Mouse (Mus musculus) Patski (cell line): ENCODE data around the gene Cic. TPM values are rescaled to one million over a fixed set of nuclear protein-coding genes. Genes with fewer than 3 reads are reported as not detected.

Experiments
- ATAC-seq: fragments of 100-300 bp; one replicate; pipeline ENCODE4 v1.8.0; 2021
- CTCF ChIA-PET: fragments of 350-600 bp; sonication (Branson Sonifier 250); formaldehyde crosslinking; loops from one replicate; lab custom pipeline; 2022; ENCODE audit warnings: inconsistent platforms; lab: Charles Lee
- POLR2A ChIA-PET: fragments of 350-600 bp; sonication (Branson Sonifier 250); formaldehyde crosslinking; loops from one replicate; lab custom pipeline; 2022; ENCODE audit warnings: antibody characterized with exemption, inconsistent platforms; lab: Charles Lee
- DNase-seq: peaks from one replicate; pipeline ENCODE4 v3.0.0-alpha.2; 2011; ENCODE audit warnings: low read depth, low spot score
- H3K27me3 ChIP-seq: fragments of 371-371 bp; one replicate; pipeline ENCODE4 v1.5.1; 2021
- CTCF ChIP-seq: fragments of 100-300 bp; IDR thresholded peaks from one replicate; pipeline ENCODE4 v1.5.1; 2021
- in situ Hi-C: fragments of 300-500 bp; cut with MboI; formaldehyde crosslinking; loops from 3 replicates; pipeline ENCODE4 v1.11.1; 2018; ENCODE audit warnings: low pct_unique_long_range_greater_than_20kb, mixed read lengths
- polyA plus RNA-seq: library from polyadenylated mRNA; unstranded; gene quantifications from one replicate; pipeline ENCODE4 v1.2.3, GENCODE M21; 2021

Gene Cic
- polyA plus RNA-seq, 1 experiment from 2014 or later, result 138 TPM

DNA sequence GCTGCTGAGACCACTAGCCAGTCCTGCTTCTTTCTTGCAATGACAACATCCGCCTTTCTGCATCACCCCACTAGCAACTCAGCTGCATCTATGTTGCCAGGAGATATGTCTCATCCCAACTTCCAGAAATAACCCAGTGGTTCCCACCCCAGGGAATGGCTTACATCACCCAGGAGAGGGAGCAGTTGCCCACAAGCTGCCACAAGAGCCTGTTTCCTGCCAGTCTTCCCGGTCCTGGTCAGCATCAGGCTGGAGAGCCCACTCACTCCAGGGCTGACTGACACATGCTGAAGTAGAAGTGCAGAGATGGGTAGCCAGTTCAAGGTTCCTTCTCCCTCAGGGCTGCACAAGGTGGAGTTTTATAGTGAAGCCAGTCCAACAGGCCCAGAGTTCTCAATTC, 26.4 kb upstream of the Cic start:
- CTCF ChIA-PET, result interaction anchor here (1.0 to 2.3 kb wide), 9 partner anchors 10 to 75 kb away, joined by 3 to 9 read pairs (median 5); partner anchors contain the start of genes Megf8 and Pafah1b3
- no peak for DNase-seq
- in situ Hi-C loops, result loop anchor here (5.0 kb wide), 2 partner anchors 36 to 71 kb away; no protein-coding TSS in a partner anchor
- no peak for ATAC-seq
- POLR2A ChIA-PET, result interaction anchor here (1.9 kb wide), 1 partner anchor 37 kb away, joined by 6 read pairs; no protein-coding TSS in a partner anchor
- TF ChIP-seq CTCF, result no peak
- H3K27me3 ChIP-seq, result no peaks in the 10 kb centered on the region

DNA sequence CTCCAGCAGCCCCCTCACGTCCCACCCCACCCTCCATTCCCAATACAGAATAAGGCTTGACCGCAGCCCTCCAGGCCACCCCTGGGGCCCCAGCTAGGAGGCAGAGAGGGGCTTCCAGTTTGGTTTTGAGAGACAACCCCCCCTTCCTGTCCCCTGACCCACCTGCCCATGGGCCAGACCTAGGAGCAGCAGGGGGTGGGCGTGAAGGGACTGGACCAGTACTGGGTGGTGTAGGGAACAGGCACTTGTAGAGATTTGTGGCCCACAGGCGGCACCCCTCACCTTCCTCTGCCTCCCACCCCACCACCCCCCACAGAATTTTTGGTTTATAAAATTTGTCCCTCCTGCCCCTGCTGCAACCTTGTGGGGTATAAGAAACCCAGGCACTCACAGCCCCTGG, 24.1 kb upstream of the Cic start:
- in situ Hi-C loops, result loop anchor here (5.0 kb wide), 2 partner anchors 34 to 69 kb away; no protein-coding TSS in a partner anchor
- ChIA-PET CTCF (interaction anchor here (2.3 kb wide), 1 partner anchor 26 kb away, joined by 7 read pairs; no protein-coding TSS in a partner anchor), POLR2A (no interaction called here)
- no peaks in the 10 kb centered on the region for H3K27me3 ChIP-seq
- DNase-seq (no peak), ATAC-seq (no peak)
- TF ChIP-seq CTCF, result no peak

DNA sequence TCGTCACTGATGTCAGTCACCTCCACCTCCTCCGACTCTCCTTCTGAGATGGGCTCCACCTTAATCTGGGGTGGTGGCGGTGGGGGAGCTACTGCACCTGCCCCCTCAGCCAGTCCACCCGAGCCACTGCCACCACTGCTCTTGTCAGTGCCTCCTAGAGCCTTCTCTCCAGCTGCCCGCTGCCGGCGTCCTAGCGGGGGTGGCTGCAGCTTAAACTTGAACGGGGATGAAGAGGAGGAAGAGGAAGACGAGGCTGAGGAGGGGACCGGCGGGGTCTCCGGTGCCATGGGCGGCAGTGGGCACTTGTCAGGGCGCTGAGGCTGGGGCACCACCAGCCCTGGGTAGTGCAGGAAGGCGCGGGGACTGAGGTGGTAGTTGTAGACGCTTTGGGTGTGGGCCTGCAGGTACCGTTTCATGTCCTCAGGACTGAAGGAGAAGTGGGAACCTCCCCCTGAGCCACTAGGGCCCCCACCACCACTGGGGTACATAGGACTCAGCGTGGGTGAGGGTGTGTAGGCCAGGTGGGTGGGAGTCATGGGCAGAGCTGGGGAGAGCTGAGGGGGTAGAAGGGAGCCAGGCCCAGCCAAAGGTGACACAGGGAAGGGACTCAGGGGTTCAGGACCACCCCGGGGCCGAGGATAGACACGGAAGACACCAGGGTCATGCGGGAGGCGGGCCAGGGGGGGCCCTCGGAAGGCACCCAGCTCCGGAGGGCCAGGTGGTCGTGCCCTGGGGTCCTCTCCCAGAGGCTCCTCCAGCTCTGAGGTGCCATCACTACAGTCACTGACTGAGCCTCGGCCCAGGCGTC, 22.7 kb upstream of the Cic start:
- no peak for DNase-seq
- CTCF ChIA-PET, result interaction anchor here (1.0 kb wide), 1 partner anchor 33 kb away, joined by 4 read pairs; no protein-coding TSS in a partner anchor
- in situ Hi-C loops, result loop anchor here (5.0 kb wide), 2 partner anchors 33 to 68 kb away; no protein-coding TSS in a partner anchor
- no peak for TF ChIP-seq CTCF
- POLR2A ChIA-PET, result no interaction called here
- no peaks in the 10 kb centered on the region for H3K27me3 ChIP-seq
- no peak for ATAC-seq

DNA sequence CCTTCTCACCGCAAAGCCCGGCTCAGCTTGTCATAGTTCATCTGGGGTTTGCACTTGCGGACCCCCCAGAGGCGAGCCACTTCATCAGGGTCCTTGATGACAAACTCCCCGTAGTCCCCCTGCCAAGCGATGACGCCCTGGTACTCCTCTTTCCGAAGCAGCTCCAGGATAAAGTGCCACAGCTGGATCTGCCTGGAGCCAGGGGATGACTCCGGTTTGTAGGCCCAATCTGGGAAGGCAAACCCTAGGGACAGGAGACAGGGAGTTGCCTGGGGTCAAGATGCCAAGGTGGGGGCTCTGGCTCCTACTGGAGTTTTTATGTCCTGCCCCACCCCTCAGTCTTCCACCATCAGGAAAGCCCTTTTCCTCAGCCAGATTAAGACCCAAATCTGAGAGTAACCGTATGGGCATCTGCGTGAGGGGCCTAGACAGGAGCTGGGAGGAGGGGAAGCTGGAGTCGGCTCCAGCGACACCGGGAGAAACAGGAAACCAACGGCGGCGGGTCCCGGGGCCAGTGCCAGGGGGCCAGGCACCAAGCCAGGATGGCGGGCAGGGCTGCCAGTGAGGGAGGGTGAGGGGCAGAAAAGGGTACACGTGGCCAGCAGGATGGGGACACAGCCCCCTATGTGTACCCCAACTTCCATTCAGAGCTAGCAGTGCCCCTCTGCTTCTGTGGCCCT, 21.3 kb upstream of the Cic start:
- POLR2A ChIA-PET, result interaction anchor here (0.7 to 1.4 kb wide), 2 partner anchors 11 to 96 kb away, joined by 3 read pairs; no protein-coding TSS in a partner anchor
- no peaks in the 10 kb centered on the region for H3K27me3 ChIP-seq
- CTCF ChIA-PET, result interaction anchor here (1.0 to 1.3 kb wide), 3 partner anchors 32 to 87 kb away, joined by 3 to 6 read pairs (median 3); no protein-coding TSS in a partner anchor
- ATAC-seq (no peak), DNase-seq (no peak)
- in situ Hi-C loops, result no loop called here
- no peak for TF ChIP-seq CTCF

DNA sequence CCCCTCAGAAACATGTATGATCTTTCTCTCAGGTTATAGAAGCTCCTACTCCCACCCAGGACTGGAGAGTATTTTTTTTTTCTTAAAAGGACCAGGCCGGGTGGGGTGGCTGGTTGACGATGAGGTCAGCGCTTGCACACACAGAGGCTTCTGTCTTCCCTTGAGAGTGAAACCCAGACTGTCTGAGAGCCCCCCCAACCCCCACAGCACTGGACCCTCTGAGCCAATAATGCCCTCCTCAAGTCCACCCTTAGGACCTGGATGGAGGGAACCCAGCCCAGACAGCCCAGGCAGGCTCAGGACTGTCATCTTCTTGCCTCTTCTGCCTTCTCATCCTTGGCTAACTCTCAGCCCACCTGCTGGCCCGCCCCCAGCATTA, 20.8 kb upstream of the Cic start:
- in situ Hi-C loops, result no loop called here
- ChIA-PET CTCF (interaction anchor here (1.3 kb wide), 2 partner anchors 31 to 87 kb away, joined by 3 read pairs; no protein-coding TSS in a partner anchor), POLR2A (interaction anchor here (0.7 to 1.4 kb wide), 2 partner anchors 11 to 96 kb away, joined by 3 read pairs; no protein-coding TSS in a partner anchor)
- TF ChIP-seq CTCF, result no peak
- DNase-seq (no peak), ATAC-seq (no peak)
- no peaks in the 10 kb centered on the region for H3K27me3 ChIP-seq

DNA sequence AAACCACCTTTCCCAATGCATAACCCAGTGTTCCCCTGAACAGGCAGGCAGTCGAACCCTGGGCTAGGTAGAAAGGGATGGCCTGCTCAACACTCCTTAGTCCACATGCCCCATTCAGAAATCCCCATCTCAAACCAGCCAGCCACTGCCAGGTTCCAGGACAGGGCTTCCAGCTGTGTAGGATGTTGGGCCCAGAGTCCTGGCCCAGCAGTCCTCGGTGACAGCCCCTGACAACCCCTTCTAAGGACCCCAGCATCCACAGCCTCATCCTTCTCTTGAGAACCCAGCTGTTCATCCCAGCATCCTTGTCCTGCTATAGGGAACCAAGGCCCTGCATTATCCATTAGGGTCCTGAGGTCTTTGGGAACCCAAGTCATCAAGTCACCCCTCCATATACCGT, 20.0 kb upstream of the Cic start:
- ATAC-seq (no peak), DNase-seq (no peak)
- CTCF ChIA-PET, result interaction anchor here (1.2 kb wide), 1 partner anchor 20 kb away, joined by 3 read pairs; the partner anchor contains the start of gene Cic
- H3K27me3 ChIP-seq, result no peaks in the 10 kb centered on the region
- POLR2A ChIA-PET, result interaction anchor here (1.3 kb wide), 1 partner anchor 22 kb away, joined by 5 read pairs; no protein-coding TSS in a partner anchor
- in situ Hi-C loops, result no loop called here
- TF ChIP-seq CTCF, result no peak

DNA sequence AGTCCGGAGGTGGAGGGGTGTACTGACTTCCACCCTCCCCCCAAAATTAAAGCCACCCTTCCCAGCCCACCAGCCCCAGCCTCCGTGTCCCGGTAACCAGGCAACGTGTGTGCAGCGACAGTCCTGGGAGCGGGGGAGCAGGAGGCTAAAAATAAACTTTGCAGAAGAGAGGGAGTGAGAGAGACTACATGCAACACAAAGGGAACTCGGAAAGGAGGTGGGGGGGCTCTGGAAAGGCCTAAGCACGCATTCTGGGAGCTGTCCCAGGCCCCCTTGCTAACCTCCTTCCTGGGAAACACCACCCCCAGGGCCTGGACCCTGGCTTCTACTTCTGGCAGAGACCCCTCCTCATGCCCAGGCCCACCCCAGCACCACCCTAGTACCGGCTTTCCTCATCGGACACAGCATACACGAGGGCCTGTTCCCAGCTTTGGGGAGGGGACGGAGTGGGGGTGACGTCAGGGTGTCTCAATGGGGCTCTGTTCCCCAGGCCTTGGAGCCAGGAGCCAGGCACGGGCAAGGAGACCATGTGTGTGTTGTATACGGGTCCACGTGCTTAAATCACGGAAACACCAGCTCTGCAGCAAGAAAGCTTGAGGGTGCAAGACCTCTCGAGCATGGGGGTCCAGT, 19.4 kb upstream of the Cic start:
- in situ Hi-C loops, result no loop called here
- POLR2A ChIA-PET, result interaction anchor here (0.8 to 1.3 kb wide), 4 partner anchors 16 to 70 kb away, joined by 3 to 5 read pairs (median 4); no protein-coding TSS in a partner anchor
- CTCF ChIA-PET, result interaction anchor here (1.2 kb wide), 1 partner anchor 20 kb away, joined by 3 read pairs; the partner anchor contains the start of gene Cic
- no peak for ATAC-seq
- DNase-seq, result no peak
- H3K27me3 ChIP-seq, result no peaks in the 10 kb centered on the region
- no peak for TF ChIP-seq CTCF

DNA sequence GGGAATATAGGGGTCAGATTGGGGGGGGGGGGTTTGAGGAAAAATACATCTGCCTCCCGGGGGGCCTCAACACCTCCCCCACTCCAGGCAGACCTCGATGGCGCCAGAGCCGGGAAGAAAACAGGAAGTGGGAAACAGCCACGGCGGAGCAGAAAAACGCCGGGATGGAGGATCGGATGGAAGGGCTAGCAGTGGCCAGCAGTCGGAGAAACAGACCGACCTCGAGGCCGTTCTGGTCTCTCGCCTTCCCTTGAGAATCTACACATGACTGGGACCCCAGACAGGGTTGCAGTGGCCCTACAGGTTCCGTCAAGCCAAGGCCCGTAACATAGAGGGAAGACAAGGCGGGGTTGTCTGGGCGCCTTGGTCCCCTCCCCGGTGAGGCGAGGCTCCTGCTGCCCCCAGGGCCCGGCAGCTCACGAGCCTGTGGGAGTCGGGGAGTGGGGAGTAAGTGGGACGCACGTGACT, 18.6 kb upstream of the Cic start:
- CTCF ChIA-PET, result interaction anchor here (1.2 kb wide), 1 partner anchor 19 kb away, joined by 3 read pairs; the partner anchor contains the start of gene Cic

DNA sequence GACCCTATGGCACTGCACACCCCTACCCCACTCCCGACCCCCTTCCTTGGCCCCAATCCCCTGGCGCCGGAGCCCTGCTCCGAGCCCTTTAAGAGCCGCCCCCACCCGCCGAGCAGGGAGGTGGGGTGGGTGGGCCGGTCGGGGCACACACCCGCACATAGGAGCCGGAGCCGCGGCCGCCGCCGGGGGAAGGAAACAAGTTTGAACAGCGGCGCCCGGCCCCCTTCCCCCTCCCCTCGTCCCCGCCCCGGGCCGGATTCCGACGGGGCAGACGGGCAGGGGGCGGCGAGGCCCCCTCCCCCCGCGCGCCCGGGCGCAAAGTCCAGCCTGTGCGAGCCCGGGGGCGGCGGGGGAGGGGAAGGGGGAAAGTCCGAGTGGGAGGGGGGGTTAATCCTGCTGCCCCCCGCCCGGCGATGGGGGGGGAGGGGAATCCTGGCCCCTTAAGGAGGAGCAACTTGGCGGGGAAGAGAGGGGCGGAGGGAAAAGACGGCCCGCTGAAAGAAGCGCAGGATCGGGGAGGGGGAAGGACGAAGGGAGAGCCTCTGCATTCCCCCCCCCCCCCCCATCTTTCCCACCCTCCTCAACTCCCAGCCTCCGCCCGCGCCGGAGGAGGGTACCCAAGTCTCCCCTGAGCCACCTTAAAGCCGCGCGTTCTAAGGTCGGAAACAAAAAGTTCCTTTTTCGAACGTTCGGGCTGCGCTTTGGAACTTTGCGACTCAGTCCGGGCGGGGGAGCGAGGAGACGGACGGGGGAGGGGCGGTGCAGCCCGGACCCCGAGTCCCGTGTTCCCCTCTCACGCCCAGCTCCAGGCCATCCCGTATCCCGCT, 18.0 kb upstream of the Cic start:
- in situ Hi-C loops, result no loop called here
- no peak for DNase-seq
- peak; percentile 51 for ATAC-seq
- ChIA-PET POLR2A (interaction anchor here (0.6 to 1.5 kb wide), 2 partner anchors 11 to 22 kb away, joined by 3 read pairs; no protein-coding TSS in a partner anchor), CTCF (no interaction called here)
- H3K27me3 ChIP-seq, result no peaks in the 10 kb centered on the region
- no peak for TF ChIP-seq CTCF

More for the DNA sequence above, 18.6 kb upstream of the Cic start:
- POLR2A ChIA-PET, result interaction anchor here (0.8 to 1.5 kb wide), 4 partner anchors 17 to 69 kb away, joined by 3 to 5 read pairs (median 3); no protein-coding TSS in a partner anchor
- in situ Hi-C loops, result no loop called here
- peak; percentile 7 for ATAC-seq
- no peak for TF ChIP-seq CTCF
- H3K27me3 ChIP-seq, result no peaks in the 10 kb centered on the region
- no peak for DNase-seq
